Mouse (Mus musculus) kidney, postnatal 14 days (tissue): ENCODE data around the gene Ppard.
A peak's percentile ranks its signal among the peaks of the same experiment; 100 is the strongest.

Experiments used
- DNase-seq: peaks from one replicate; pipeline ENCODE4 v3.0.0; 2022; ENCODE audit warnings: mixed read lengths

Ppard gene

DNA sequence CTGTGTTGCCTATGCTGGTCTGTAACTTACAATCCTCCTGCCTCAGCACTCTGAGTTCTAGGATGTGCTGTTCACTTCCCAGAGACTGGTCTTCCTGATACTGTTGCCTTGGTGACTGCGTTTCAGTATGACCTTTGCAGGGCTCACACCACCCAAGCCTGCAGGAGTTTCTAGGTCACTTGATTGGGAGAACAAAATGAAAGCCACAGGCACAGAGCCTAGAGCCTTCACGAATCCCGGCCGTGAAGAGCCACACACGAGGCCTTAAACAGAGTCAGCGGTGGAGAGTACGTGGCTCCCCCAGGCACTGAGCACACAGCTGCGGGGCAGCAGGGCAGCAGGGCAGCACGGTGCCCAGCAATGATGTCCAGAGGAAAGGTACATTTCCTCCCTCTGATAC, 25.8 kb downstream of the Ppard start:
- no peak for DNase-seq

DNA sequence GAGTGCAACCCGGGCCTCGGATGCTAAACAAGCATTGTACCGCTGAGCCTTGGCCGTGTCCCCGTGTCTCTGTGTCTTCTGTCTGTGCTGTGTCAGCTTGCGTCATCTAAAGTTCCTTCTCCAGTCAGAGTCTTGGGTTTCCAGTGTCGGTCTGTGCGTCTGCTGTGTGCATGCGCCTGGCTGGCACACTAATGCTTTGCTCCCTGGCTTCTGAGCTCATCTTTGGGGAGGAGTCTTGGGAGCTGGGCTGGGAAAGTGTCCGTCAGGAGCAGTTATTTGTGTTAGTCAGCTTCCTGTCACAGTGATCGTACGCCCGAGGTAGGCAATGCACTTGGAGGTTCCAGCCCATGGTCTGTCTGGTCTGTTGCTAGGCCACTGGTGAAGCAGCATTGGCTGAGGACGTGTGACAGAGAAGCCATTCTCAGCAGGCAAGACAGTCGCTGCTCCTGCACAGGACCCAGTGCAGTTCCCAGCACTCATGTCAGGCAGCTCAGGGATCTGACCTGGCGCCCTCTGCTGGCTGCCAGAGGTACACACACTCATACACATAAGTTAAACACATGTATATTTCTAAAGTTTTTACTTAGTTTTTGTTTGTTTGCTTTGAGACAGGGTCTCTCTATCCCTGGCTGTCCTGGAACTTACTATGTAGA, 27.5 kb downstream of the Ppard start:
- DNase-seq = no peak

DNA sequence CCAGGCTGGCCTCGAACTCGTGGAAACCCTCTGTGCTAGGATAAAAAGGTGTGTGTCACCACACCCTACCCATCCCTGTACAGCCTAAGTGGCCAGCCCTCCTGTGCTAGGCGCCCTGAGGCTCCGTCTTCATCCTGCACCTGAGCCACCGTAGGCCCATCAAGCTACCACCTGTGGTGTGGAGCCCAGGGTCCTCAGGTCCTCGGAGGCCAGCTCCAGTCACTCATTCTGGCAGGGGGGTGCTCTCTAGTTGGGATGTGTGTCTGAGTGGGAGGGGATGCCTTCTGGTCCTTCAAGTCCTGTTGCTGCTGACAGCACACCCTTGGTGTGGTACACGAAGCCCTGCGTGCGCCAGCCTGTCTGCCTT, 28.0 kb downstream of the Ppard start:
- no peak for DNase-seq

DNA sequence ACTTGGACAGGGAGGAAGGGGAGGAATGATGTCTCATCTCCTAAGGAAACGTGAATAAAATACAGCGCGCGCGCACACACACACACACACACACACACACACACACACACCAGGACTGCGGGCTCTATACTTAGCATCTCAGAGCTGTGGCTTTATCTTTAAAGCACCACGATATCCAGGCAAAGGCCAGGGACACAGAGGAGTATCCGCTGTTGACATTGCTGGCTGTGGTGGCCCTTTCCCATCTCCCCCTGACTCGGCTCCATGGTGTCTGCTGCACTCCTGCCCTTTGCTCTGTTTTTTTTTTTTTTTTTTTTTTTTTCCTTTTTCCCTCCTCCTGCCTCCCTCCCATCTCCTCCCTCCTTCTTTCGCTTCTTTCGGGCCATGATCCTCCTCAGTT, 29.3 kb downstream of the Ppard start:
- DNase-seq = no peak

DNA sequence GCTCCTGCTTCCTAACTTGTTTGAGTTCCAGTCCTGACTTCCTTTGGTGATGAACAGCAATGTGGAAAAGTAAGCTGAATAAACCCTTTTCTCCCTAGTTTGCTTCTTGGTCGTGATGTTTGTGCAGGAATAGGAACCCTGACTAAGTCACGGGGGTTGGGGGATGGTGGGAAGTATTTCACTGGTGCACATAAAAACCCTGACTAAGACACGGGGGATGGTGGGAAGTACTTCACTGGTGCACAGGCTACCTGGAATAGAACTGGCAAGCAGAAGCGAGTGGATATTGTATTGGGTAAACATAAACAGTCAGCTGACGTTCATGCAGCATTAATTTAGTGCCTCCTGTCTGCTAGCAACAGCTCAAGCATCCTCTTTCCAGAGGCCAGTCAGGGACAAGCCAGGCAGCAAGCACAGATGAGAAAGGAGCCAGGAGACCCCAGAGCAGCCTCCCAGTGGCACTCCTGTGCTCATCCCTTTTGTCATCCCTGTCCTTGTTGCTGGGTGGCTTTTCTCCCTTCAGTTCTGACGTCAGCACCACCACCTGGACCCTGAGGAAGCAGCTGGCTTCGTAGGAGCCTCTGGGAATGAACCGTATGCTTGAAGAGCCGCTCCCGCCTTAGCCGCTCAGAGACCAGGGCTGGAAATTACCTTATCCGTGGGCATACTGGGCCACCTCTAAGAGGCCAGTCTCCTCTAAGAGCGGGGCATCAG, 30.8 kb downstream of the Ppard start:
- DNase-seq = no peak

DNA sequence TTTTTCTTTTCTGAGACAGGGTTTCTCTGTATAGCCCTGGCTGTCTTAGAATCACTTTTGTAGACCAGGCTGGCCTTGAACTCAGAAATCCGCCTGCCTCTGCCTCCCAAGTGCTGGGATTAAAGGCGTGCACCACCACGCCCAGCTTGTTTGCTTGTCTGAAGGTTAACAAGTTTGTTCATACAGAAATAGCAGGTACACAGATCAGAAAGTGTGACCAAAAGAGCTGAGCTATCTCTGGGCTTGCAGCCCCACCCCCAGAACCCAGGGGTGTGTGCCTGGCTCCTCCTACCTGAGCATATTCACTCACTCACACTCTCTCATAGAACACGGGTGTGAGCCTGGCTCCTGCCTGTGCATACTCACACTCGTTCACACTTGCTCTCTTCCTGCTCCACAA, 34.8 kb downstream of the Ppard start:
- no peak for DNase-seq

DNA sequence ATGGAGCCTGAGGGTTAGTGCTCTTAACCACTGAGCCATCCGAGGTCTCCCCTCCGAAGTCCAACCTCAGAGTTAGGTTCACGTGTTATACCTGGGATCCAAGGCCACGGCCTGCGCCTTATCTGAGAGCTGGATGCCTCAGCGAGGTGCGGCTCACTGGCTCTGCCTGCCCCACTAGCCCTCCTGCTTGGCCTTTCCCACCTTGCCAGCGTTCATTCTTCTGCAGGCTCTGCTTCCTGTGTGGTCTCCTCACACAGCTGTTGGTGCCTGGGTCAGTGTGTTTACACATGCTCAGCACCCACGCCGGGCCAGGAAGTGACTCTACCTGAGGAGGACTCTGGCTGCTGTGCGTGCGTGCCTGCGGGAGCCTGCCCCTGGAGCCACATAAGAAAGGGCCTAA, 37.7 kb downstream of the Ppard start:
- DNase-seq = no peak

DNA sequence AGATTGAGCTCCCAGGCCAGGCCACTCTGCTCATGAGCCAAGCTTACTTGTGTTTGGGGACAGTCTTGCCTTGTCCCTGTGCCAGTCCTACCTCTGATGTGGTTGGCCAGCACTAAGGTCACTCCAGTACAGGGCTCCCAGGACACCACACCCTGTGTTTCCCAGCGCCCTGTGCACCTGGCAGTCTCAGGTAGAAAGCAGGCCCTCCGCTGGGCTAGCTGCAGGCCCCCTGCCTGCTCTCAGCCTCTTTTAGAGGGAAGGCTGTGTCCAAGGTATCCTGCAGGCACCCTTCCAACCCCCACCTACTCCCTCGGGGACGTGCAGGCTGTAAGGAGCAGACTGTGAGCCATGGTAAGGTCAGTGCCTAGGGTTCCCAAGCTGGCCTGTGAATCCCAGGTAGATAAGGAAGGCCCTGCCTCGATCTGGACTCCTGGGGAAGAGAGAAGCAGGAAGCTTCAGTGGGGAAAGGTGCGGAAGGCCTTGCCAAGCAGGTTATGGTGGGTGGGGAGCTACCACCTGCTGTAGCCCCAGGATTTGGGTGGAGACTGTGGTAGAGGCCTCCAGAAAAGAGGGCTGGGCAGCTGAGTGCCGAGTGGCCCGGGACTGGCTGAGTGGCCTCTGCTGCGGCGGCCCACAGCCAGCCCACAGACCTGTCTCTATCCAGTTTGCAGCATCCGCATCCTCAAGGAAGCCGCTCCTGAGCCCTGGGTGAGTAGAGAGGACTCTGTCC, 39.2 kb downstream of the Ppard start:
- no peak for DNase-seq

DNA sequence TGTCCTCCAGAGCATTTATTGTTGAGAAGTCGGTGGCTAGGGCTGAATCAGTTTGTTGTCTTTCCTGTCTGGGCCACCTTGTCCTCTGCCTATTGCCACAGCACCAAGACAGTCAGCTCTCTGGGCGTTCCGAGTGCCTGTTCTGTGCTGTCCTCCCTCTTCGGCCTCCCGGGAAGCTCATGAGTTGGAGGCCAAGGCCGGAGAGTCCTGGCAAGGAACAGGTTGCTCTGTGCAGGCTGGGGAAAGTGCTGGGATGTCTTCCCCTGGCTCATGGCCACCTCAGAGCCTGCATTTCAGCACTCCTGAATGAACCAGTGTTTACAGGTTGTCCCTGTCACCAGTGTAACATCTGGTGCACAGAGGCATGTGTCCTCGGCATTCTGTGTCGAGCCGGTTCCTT, 39.8 kb downstream of the Ppard start:
- no peak for DNase-seq

DNA sequence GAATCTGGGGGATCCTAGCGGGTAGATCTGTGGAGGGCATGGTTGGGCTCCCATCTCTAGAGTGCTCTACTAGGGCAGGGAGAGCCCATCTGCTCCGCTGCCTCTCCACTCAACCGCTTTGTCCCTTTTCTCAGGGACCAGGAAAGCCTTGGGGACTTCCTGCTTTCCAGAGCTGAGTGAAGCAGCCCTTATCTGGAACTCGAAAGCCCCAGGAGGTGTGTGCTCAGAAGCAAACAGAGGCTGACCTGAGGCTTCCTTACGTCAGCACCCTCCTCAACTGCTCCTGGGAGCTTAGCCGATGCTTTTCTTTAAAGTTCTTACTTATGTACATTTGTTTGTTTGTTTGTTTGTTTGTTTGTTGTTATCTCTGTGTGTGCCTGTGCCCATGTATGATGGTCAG, 40.3 kb downstream of the Ppard start:
- DNase-seq = no peak

DNA sequence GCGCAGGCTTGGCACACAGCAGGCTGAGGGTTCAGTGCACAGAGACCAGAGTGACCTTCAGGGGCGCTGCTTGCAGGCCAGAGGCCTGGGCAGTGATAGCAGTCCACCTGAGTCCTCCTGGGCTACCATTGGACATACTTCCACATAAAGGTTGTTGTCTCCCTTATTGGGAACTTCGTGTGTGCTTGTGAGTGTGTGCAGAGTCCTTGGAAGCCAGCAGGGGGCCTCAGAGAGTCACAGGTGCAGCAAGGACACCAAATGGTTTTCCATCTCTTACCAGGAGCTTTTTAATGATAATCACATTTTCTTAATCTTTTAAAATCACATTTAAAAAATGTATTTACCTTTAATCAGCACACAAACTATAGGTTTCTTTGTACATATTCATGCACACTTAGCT, 42.2 kb downstream of the Ppard start:
- no peak for DNase-seq

DNA sequence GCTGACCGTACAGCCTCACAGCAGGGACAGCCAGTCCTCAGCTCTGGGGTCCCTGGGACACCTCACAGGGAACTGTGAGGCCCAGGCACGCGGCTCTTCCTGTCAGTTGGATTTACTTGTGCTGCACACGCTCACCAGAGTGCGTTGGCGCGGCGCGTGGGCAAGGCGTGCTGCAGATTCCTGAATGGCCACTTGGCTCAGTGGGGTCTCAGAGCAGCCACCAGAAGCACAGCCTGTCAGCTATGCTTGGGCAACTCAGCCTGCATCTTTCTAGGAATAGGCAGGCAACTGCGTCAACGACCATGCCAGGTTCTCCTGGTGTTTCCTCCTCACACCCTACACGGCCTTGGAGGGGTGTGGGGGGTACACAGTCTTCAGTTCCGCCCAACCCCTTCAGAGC, 44.7 kb downstream of the Ppard start:
- DNase-seq = no peak

DNA sequence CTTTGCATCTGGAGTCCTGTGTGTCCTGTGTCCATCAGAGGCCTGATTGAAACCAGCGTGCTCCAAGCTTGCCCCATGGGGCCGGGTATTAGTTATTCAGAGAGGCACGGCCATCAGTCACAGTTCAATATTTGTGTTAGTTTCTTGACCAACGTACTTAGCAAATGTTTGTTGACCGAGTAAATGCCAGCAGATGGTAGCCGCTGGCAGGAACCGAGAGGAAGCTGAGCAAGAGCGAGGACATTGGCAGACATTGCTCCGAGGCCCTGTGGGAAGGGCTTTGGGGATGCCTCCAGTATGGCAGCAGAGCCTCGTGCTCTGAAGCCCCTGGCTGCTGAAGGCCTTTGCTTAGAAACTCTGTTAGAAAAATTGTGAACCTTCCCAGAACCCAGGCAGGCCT, 45.2 kb downstream of the Ppard start:
- no peak for DNase-seq

DNA sequence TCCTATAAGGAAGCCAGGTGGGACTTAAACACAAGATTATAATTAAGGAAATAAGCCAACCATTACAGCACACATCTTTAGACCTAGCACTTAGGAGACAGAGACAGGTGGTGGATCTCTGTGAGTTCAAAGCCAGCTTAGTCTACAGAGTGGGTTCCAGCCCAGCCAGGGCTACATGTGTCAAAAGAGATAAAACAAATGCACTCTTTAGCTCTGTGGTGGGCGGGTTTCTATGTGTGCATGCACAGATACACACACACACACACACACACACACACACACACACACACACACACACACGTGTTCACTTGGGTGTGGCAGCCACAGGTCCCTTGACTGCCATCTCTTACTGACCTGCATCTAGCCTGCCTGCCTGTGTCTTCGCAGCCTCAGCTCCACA, 45.7 kb downstream of the Ppard start:
- no peak for DNase-seq

DNA sequence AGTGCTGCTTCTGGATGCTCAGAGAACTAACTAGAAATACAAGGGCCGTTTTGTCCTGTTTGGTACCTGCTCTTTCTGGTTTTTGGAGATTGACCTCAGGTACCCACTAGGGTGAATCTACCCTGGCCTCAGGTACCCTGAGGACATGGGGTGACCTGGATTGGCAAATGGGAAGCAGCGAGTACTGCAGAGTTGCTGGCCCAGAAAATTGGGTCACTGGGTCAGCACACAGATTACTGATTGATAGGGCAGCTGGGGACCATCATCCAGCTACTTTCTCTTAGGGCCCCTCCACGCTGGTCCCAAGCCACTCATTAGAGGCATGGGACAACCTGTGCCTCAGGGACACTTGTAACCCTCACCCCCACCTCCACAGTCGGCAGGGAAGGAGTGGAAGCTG, 46.7 kb downstream of the Ppard start:
- DNase-seq = peak; percentile 82

DNA sequence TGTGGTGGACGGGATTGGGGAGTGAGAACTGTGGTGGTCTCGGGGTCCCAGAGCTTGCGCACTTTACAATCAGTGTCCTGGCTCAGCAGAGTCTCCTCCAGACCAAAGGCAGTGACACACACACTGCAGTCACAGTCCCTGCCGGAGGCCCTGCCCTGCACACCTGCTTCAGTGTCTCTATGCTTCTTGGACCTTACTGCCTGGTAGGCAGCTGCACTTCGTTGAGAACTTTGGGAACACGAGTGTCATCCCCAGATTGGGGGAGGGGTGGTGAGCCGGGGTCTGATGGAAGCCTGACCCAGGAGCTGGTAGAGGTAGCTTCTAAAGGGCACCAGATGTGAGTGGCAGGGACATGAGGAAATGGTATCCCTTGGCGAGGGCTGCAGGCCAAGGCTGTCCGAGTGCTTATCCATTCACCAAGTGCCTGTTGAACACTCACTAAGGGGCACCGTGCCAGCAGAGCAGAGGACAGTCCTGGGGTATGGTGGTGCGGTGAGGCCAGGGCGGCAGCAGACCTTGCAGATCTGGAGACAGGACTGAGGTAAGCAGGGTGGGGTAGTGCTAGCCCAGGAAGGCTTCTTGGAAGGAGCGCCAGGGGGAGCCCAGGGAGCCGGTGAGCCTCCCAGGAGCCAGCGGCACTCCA, 47.4 kb downstream of the Ppard start:
- DNase-seq = peak; percentile 90

DNA sequence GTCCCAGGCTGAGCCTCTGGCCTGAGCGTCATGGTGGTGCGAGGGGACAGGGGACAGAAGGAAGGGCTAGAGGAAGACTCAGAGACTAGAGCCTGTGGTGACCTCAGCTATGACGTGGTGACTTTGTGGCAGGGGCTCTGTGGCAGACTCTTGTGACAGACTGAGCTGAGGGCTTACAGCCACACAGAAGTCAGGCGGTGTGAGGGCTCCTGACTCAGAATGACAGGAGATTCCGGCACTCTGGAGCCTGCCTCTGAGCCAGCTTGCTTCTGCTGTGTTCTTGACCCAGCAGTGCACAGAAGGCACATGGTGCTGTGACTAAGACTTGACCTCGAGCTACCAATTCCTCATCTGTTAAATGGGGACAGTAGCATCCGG, 47.9 kb downstream of the Ppard start:
- DNase-seq = no peak

DNA sequence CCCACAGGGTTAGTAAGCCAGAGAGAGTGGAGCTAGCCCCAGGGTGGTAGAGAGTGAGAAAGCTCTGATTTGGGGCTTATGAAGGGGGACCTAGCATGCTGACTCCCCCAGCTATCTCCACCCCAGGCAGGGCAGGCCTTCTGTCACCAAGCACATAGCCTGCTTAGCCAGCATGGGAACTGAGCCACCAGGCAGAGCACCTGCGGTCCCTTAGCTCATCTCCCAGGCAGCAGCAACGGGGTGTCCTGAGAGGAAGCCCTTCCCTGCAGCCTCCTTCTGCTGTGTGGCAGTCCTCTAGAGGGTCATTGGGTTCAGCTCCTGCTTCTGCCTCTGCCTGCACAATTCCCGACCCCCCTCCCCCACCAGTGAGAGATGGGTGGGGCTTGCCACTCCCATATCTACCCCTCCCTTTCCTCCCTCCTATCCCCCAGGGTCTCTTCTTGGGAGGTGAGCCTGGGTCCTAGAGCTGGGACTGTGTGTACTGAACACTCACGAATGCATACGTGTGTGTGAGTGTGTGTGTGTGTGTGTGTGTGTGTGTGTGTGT, 48.4 kb downstream of the Ppard start:
- peak; percentile 45 for DNase-seq

DNA sequence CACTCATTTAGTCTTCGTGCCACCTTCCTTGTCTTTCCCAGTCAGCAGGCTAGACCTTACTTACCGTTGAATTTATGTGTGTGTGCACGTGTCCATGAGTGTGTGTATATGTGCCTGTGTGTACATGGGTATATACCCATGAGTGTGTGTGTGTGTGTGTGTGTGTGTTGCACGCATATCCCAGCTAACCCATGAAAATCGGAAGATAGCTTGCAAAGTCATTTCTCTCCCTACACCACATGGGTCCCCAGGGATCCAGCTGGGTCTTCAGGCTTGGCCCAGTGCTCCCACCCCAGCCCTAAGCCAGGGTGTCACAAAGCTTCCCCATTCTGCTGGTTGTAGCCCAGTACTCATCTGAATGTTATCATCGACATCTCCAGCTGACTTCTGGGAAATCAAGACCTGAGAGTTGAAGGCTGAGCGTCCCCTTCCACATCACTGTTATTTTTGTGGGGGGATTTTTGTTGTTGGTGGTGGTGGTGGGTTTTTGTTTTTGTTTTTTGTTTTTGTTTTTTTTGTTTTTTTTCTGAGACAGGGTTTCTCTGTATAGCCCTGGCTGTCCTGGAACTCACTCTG, 49.5 kb downstream of the Ppard start:
- DNase-seq = no peak

DNA sequence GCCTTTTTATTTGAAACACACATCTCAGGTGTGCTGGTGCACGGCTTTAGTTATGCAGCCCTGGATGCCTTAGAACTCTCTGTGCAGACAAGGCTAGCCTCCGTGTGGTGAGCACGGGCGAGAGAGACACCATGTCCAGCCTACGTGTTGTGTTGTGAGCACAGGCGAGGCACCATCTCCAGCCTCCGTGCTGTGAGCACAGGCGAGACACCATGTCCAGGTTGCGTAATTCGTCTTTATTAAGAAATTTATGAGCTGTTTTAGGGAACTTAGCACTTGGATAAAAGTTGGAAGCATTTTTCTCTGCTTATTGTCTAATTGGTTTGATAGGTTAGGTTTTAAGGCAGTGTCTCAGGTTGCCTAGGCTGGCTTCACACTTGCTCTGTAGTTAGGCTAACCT, 50.7 kb downstream of the Ppard start:
- DNase-seq = no peak

DNA sequence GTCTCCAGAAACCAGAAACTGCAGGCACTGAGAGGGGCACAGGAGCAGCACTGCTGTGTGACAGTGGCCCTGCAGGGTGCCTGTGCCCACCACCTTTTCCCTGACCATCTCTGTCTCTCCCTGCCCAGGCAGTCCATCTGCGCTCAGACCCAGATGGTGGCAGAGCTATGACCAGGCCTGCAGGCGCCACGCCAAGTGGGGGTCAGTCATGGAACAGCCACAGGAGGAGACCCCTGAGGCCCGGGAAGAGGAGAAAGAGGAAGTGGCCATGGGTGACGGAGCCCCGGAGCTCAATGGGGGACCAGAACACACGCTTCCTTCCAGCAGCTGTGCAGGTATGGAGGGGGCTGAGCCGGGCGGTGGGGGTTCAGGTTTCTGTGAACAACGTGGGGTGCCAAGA, 53.6 kb downstream of the Ppard start:
- DNase-seq = no peak

DNA sequence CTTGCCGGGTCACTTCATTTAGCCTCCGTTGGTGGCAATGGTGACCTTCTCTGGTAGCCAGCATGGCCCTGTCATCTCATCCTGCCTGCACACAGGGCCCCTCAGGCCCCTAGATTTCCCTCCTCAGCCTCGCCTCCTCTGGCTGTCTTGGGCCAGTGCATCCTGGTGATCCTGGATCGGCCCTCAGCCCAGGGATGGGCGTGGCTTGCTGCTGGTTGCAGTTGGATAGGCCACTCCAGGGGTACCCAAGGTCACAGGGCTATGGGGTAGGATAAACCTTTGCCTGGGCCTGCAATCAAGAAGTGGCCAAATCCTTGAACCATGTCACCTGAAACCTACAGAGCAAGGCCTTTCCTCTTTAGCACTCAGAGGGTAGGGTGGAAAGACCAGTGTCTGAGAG, 54.5 kb downstream of the Ppard start:
- DNase-seq = peak; percentile 54

DNA sequence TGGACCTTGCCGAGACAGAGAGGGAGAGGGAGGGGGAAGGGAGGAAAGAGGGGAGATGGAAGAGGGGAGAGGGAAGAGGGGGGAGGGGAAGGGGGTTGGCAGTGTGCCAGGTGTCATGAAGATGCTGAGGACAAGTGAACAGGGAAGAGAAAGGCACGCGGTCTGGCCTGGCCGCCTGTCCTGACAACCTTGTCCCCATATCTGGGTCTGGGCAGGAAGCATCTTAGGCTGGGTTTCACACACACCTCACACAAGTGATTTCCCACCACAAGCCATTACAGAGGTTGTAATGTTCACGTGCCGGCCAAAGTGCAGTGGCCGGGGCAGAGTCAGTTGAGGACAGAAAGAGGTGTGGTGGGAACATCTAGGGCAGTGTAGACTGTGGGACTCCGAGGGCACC, 55.1 kb downstream of the Ppard start:
- DNase-seq = peak; percentile 66
